Mouse (Mus musculus) small intestine, adult 2 months (tissue): ENCODE data around the gene Ppm1m. TPM values are rescaled to one million over a fixed set of nuclear protein-coding genes. Genes with fewer than 3 reads are reported as not detected.

ENCODE experiments used
- H3K27ac ChIP-seq: fragments of 200-500 bp; 2 replicates; pipeline ENCODE4 v1.5.1; 2012; ENCODE audit warnings: low read depth, low read length, control low read depth, inconsistent platforms; ENCODE audit not compliant: insufficient read depth
- H3K27me3 ChIP-seq: fragments of 200-500 bp; 2 replicates; pipeline ENCODE4 v1.6.1; 2012; ENCODE audit warnings: mild to moderate bottlenecking, moderate library complexity, low read length, inconsistent platforms; ENCODE audit not compliant: control insufficient read depth, insufficient read depth
- H3K36me3 ChIP-seq: fragments of 200-500 bp; 2 replicates; pipeline ENCODE4 v1.6.1; 2012; ENCODE audit warnings: mild to moderate bottlenecking, low read length, control low read depth, inconsistent platforms; ENCODE audit not compliant: control insufficient read depth, insufficient read depth
- H3K4me1 ChIP-seq: fragments of 200-500 bp; 2 replicates; pipeline ENCODE4 v1.6.1; 2012; ENCODE audit warnings: low read length, inconsistent platforms, mixed read lengths; ENCODE audit not compliant: control insufficient read depth, insufficient read depth, insufficient read length
- H3K4me3 ChIP-seq: fragments of 200-500 bp; 2 replicates; pipeline ENCODE4 v1.5.1; 2012; ENCODE audit warnings: low read depth, mild to moderate bottlenecking, control low read depth, inconsistent platforms, low read length, moderate library complexity
- CTCF ChIP-seq: fragments of 200-500 bp; IDR thresholded peaks from 2 replicates; pipeline ENCODE4 v1.5.1; 2012; ENCODE audit warnings: low read depth, mild to moderate bottlenecking, control low read depth, inconsistent platforms, low read length, moderate library complexity, mixed read lengths; ENCODE audit not compliant: insufficient replicate concordance, insufficient read length; ENCODE audit errors: extremely low read depth
- POLR2A ChIP-seq: fragments of 200-500 bp; IDR thresholded peaks from 2 replicates; pipeline ENCODE4 v1.6.1; 2012; ENCODE audit warnings: low read depth, mild to moderate bottlenecking, control low read depth, inconsistent platforms, low read length, moderate library complexity
- WGBS: fragments of 180-500 bp; shearing (Covaris S2); methylation state at CpG from one replicate; pipeline ENCODE4 v1.1.7; 2018; 5-methylcytosine and 5-hydroxymethylcytosine counted together
- polyA plus RNA-seq: library from polyadenylated mRNA; depleted of rRNA; stranded (reverse); fragments of >200 nt; gene quantifications from 2 replicates; pipeline ENCODE4 v1.2.3, GENCODE M21; 2012

Gene Ppm1m
- polyA plus RNA-seq, 1 experiment: 14.9 TPM

GRCm38 (mm10) chr9:106157623-106157925 is 42.0 kb downstream of the Ppm1m start:
- H3K4me1 ChIP-seq: peaks cover 24% of the 10 kb centered on the region
- TF ChIP-seq POLR2A (no peak), CTCF (no peak)
- WGBS: 88% methylated on average over 10 of the region's 10 CpGs
- H3K27ac ChIP-seq: 0 out of 2 replicates have a peak overlapping the region, but pooled peaks have one; percentile 17
- H3K27me3 ChIP-seq: no peaks in the 10 kb centered on the region
- peak overlapping the region; percentile 34 for H3K4me3 ChIP-seq
- no peaks in the 10 kb centered on the region for H3K36me3 ChIP-seq

GRCm38 (mm10) chr9:106156921-106157622 is 42.5 kb downstream of the Ppm1m start:
- Histone ChIP-seq H3K4me3 (peak overlapping the region; percentile 34), H3K27me3 (no peaks in the 10 kb centered on the region), H3K4me1 (peaks cover 24% of the 10 kb centered on the region), H3K36me3 (no peaks in the 10 kb centered on the region), H3K27ac (0 out of 2 replicates have a peak overlapping the region, but pooled peaks have one; percentile 17)
- WGBS: 93% methylated on average over 21 of the region's 21 CpGs
- TF ChIP-seq CTCF: no peak
- no peak for TF ChIP-seq POLR2A

DNA sequence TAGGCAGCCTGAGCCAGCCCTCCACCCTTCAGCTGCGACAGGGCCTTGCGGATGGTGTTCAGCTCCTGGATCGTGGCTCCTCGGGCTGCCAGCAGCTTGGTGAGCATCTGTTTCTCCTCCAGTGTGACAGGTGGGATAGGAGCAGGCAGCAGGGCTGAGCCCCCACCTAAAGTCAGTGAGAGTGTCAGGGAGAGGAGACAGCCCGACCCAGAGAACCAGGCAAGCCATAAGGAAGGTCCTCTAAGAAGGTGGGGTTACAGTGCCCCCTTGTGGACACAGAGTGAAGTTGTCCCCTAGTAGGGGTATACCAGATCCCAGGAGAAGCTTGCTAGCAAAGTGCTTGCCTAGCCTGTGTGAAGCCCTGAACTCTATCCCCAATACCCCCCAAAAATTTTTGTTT is 43.1 kb downstream of the Ppm1m start:
- WGBS: 78% methylated on average over 5 of the region's 5 CpGs
- no peak for TF ChIP-seq POLR2A
- peak; percentile 70; the same call in 1 of the 2 replicates for TF ChIP-seq CTCF
- no peaks in the 10 kb centered on the region for H3K27me3 ChIP-seq
- H3K36me3 ChIP-seq: no peaks in the 10 kb centered on the region
- peaks cover 24% of the 10 kb centered on the region for H3K4me1 ChIP-seq
- no peak overlapping the region for H3K27ac ChIP-seq
- no peak overlapping the region for H3K4me3 ChIP-seq

GRCm38 (mm10) chr9:106154106-106154505 is 45.4 kb downstream of the Ppm1m start:
- TF ChIP-seq POLR2A: no peak
- no peak for TF ChIP-seq CTCF
- H3K27me3 ChIP-seq: peaks cover 10% of the 10 kb centered on the region
- 80% methylated on average over 9 of the region's 9 CpGs for WGBS
- no peaks in the 10 kb centered on the region for H3K36me3 ChIP-seq
- no peak overlapping the region for H3K4me3 ChIP-seq
- H3K4me1 ChIP-seq: peaks cover 19% of the 10 kb centered on the region
- no peak overlapping the region for H3K27ac ChIP-seq

DNA sequence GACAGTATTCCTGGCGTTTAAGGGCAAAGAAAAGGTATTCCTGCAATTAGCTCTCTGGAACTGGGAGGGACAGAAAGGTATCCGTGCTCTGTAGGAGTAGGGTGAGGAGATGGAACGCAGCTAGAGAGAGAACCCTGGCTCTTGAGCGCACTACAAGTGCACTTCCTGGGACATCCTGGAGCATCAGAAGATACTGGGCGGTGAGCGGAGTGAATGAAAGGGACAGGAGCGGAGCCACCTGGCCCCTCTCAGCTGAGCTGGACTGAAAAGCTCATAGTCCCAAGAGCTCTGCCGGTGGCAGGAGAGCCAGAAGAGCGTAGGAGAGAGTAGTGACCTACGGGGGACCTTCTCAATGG is 50.2 kb downstream of the Ppm1m start:
- 0 out of 2 replicates have a peak, but pooled peaks cover 3% of the 10 kb centered on the region for H3K4me1 ChIP-seq
- peaks cover 30% of the 10 kb centered on the region for H3K27me3 ChIP-seq
- H3K27ac ChIP-seq: no peak overlapping the region
- TF ChIP-seq CTCF (no peak), POLR2A (no peak)
- no peaks in the 10 kb centered on the region for H3K36me3 ChIP-seq
- 26% methylated on average over 10 of the region's 10 CpGs for WGBS
- H3K4me3 ChIP-seq: no peak overlapping the region

GRCm38 (mm10) chr9:106148541-106149398 is 50.8 kb downstream of the Ppm1m start:
- H3K4me3 ChIP-seq: no peak overlapping the region
- H3K27ac ChIP-seq: no peak overlapping the region
- TF ChIP-seq POLR2A (no peak), CTCF (no peak)
- H3K27me3 ChIP-seq: peaks cover 30% of the 10 kb centered on the region
- H3K36me3 ChIP-seq: no peaks in the 10 kb centered on the region
- 0 out of 2 replicates have a peak, but pooled peaks cover 3% of the 10 kb centered on the region for H3K4me1 ChIP-seq
- WGBS: 3% methylated on average over 36 of the region's 36 CpGs

DNA sequence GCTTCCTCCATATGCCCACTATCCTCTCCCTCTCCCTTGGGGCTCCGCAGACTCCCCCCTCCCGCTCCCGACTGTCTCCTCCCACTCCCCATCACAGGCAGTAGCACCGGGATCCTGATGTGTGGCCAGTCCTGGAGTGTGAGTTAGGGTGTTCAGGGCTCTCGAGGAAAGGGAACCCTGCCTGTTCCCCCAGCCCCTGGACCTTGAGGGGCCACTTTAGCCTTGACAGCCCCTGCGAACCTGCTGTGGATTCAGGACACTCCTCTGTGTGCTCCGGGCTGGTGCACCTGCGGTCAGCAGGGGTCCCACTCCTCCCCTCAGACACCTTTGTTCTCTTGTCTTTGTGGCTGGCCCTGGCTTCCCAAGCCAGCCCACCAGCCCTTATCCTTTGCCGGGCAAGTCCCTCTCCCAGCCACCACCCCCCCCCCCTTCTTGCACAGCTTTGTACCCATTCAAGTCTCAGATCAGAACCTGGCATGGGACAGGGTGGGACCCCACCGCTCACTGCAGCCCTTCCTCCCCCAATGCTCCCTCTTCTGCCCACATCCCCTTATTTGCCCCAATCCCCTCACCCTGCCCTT is 51.6 kb downstream of the Ppm1m start:
- 0 out of 2 replicates have a peak, but pooled peaks cover 3% of the 10 kb centered on the region for H3K4me1 ChIP-seq
- WGBS: 5% methylated on average over 10 of the region's 10 CpGs
- no peaks in the 10 kb centered on the region for H3K36me3 ChIP-seq
- no peak for TF ChIP-seq POLR2A
- TF ChIP-seq CTCF: no peak
- peaks cover 30% of the 10 kb centered on the region for H3K27me3 ChIP-seq
- H3K27ac ChIP-seq: no peak overlapping the region
- no peak overlapping the region for H3K4me3 ChIP-seq
